Mouse (Mus musculus) kidney, adult 2 months (tissue): Measurements from ENCODE around the gene Psmd9. TPM values are rescaled to one million over a fixed set of nuclear protein-coding genes. Genes with fewer than 3 reads are reported as not detected.

Experiments used
- DNase-seq: peaks from one replicate; pipeline ENCODE4 v3.0.0; 2021
- H3K27ac ChIP-seq: fragments of 200-500 bp; 2 replicates; pipeline ENCODE4 v1.5.1; 2012; ENCODE audit warnings: low read depth, low read length, control low read depth, inconsistent platforms; ENCODE audit not compliant: insufficient read depth
- H3K27me3 ChIP-seq: fragments of 200-500 bp; replicated peaks from 2 replicates; pipeline ENCODE4 v1.6.1; 2012; ENCODE audit warnings: mild to moderate bottlenecking, moderate library complexity, low read length, inconsistent platforms; ENCODE audit not compliant: control insufficient read depth, insufficient read depth
- H3K36me3 ChIP-seq: fragments of 200-500 bp; 2 replicates; pipeline ENCODE4 v1.6.1; 2012; ENCODE audit warnings: mild to moderate bottlenecking, moderate library complexity, low read length, inconsistent platforms; ENCODE audit not compliant: control insufficient read depth, insufficient read depth
- H3K4me1 ChIP-seq: fragments of 200-500 bp; 2 replicates; pipeline ENCODE4 v1.6.1; 2011; ENCODE audit warnings: low read length; ENCODE audit not compliant: control insufficient read depth, insufficient read depth
- H3K4me3 ChIP-seq: fragments of 200-500 bp; 2 replicates; pipeline ENCODE4 v1.5.1; 2011; ENCODE audit warnings: mild to moderate bottlenecking, low read depth, low read length, control low read depth; ENCODE audit not compliant: insufficient read depth
- CTCF ChIP-seq: fragments of 200-500 bp; conservative IDR thresholded peaks from 2 replicates; pipeline ENCODE4 v1.5.1; 2011; ENCODE audit warnings: low read depth, mild to moderate bottlenecking, control low read depth, low read length, moderate library complexity, mixed read lengths; ENCODE audit not compliant: insufficient read depth, insufficient read length
- POLR2A ChIP-seq: fragments of 200-500 bp; IDR thresholded peaks from one replicate; pipeline ENCODE4 v1.6.1; 2011; ENCODE audit warnings: low read depth, low read length, control low read depth
- WGBS: fragments of 180-500 bp; shearing (Covaris S2); methylation state at CpG from one replicate; pipeline ENCODE4 v1.1.7; 2018; 5-methylcytosine and 5-hydroxymethylcytosine counted together
- polyA plus RNA-seq: library from polyadenylated mRNA; depleted of rRNA; stranded (reverse); fragments of >200 nt; gene quantifications from 2 replicates; pipeline ENCODE4 v1.2.3, GENCODE M21; 2012

Gene Psmd9
- polyA plus RNA-seq, 1 experiment, result 35.1 TPM

DNA sequence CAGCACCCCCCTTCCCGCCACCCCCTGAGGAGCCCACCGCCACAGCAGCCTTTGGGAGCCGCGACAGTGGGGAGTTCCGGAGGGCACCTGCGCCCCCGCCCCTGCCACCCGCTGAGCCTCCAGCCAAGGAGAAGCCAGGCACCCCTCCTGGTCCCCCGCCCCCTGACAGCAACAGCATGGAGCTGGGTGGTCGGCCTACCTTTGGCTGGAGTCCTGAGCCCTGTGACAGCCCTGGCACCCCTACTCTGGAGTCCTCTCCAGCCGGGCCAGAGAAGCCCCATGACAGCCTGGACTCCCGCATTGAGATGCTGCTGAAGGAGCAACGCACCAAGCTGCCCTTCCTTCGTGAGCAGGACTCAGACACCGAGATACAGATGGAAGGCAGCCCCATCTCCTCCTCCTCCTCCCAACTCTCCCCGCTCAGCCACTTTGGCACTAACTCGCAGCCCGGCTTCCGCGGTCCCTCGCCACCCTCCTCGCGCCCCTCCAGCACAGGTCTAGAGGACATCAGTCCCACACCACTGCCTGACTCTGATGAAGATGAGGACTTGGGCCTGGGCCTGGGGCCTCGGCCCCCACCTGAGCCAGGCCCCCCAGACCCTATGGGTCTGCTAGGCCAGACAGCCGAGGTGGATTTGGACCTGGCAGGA lies 21.0 kb upstream of the Psmd9 start:
- DNase-seq, result no peak
- Histone ChIP-seq H3K27ac (no peak overlapping the region), H3K36me3 (no peaks in the 10 kb centered on the region; the same call in 1 of the 2 replicates), H3K4me3 (no peak overlapping the region), H3K27me3 (no peaks in the 10 kb centered on the region), H3K4me1 (peaks cover 23% of the 10 kb centered on the region; the same call in 1 of the 2 replicates)
- TF ChIP-seq CTCF (no peak), POLR2A (no peak)
- 85% methylated on average over 25 of the region's 25 CpGs for WGBS

DNA sequence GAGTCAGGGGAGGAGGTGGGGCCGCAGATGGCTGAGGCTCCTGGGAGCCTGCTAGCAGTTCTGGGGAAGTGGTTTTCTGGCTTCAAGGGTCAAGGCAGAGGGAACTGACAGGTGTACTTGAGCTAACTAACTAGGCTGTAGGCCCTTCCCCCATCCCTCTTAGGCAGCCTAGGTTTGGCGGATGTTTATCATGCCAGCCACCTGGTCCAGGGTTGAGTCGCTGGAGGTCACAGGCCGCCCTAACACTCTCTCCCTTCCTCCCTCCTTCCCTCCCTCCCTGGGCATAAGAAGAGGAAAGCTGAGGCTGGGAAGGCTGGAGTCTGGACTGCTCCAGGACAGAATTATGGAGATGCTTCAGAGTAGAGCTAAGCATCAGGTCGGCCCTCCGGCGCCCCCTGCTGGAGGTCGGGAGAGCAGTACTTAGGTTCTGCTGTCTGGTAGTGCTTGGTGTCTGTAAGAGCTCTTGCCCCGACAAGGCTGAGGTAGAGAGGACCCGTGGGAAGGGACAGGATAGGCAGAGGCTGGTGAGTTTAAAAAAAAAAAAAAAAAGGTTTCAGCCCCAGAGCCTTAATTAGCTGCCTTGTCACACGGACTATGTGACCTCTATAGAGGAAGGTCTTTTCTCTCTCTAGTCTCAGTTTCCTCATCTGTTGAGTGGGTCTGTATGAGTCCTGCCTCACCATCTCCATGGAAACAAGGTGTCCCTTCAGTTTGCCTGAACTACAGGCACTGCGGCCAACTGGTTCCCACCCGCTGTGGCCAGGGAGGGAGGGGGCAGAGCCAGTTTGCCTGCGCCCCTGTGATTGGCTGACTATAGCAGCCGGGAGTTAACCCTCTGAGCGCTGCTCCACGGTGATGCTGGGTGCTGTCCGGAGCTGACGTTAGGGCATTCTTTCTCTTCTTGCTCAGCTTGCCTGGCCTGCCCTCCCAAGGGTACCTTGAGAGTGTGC lies 19.5 kb upstream of the Psmd9 start:
- peak; percentile 94 for DNase-seq
- Histone ChIP-seq H3K4me1 (peaks cover 15% of the 10 kb centered on the region; the same call in 1 of the 2 replicates), H3K27ac (no peak overlapping the region), H3K4me3 (peak overlapping the region; percentile 9; the same call in 1 of the 2 replicates), H3K27me3 (no peaks in the 10 kb centered on the region), H3K36me3 (no peaks in the 10 kb centered on the region; the same call in 1 of the 2 replicates)
- WGBS, result 8% methylated on average over 19 of the region's 19 CpGs
- TF ChIP-seq POLR2A (no peak), CTCF (peak; percentile 94)

DNA sequence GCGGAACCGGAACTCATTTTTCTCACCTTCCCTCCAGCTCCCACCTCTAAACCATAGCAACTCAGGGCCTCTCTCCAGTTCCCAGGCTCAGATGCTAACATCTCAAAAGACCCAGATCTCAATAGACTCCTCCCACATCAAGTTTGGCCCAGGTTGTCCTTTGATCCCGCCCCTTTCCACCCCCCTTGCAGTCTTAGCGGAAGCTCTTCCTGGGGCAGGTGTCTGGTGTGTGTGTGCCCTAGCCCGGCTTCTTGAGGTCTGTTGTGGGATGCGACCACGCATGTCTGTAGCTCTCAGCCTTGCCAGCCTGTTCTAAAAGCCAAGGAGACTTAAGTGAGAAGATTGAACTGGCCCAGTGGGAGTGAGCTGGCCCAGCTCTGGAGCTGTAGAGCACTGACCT lies 18.6 kb upstream of the Psmd9 start:
- TF ChIP-seq POLR2A, result no peak
- no peak for TF ChIP-seq CTCF
- H3K27me3 ChIP-seq, result no peaks in the 10 kb centered on the region
- no peak overlapping the region for H3K27ac ChIP-seq
- H3K36me3 ChIP-seq, result no peaks in the 10 kb centered on the region; the same call in 1 of the 2 replicates
- peaks cover 15% of the 10 kb centered on the region; the same call in 1 of the 2 replicates for H3K4me1 ChIP-seq
- WGBS, result 19% methylated on average over 7 of the region's 7 CpGs
- DNase-seq, result no peak
- H3K4me3 ChIP-seq, result no peak overlapping the region

DNA sequence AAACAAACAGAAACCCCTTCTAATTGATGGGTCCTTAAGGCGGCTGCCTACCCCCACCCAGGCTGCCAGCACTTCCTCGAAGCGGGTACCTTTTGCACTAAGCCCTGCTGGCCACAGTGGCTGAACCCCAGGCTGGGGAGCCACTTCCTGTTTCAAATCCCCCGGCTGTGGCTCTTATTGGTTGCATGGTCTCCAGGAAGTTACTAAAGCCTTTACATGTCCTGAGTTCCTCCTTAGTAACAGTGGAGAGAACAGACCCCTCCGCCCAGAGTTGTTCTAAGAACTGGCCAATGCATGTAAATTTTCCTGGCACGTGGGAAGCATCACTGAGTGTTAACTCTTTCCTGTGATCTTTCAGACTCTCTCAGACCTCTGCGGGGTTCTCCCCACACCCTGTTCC lies 18.1 kb upstream of the Psmd9 start:
- H3K36me3 ChIP-seq, result no peaks in the 10 kb centered on the region; the same call in 1 of the 2 replicates
- no peak overlapping the region for H3K4me3 ChIP-seq
- no peak for DNase-seq
- 30% methylated on average over 7 of the region's 7 CpGs for WGBS
- TF ChIP-seq POLR2A, result no peak
- peaks cover 15% of the 10 kb centered on the region; the same call in 1 of the 2 replicates for H3K4me1 ChIP-seq
- no peaks in the 10 kb centered on the region for H3K27me3 ChIP-seq
- H3K27ac ChIP-seq, result no peak overlapping the region

DNA sequence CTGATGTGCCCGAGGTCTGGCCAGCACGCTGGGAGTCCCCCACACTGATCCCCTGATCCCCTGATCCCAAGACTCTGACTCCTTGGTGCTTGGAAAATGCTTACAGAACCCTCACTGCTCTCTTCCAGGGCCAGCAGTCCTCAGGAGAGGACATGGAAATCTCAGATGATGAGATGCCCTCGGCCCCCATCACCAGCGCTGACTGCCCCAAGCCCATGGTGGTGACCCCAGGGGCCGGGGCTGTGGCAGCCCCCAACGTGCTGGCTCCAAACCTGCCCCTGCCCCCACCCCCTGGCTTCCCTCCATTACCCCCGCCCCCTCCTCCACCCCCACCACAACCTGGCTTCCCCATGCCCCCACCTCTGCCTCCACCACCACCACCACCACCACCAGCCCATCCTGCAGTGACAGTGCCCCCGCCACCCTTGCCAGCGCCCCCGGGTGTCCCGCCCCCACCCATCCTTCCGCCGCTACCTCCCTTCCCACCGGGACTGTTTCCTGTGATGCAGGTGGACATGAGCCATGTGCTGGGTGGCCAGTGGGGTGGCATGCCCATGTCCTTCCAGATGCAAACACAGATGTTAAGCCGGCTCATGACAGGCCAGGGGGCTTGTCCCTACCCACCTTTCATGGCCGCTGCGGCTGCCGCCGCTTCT lies 17.4 kb upstream of the Psmd9 start:
- no peaks in the 10 kb centered on the region; the same call in 1 of the 2 replicates for H3K36me3 ChIP-seq
- H3K4me3 ChIP-seq, result no peak overlapping the region
- no peak for DNase-seq
- no peak overlapping the region for H3K27ac ChIP-seq
- no peak for TF ChIP-seq POLR2A
- TF ChIP-seq CTCF, result no peak
- no peaks in the 10 kb centered on the region for H3K27me3 ChIP-seq
- WGBS, result 88% methylated on average over 19 of the region's 19 CpGs
- peaks cover 15% of the 10 kb centered on the region; the same call in 1 of the 2 replicates for H3K4me1 ChIP-seq

DNA sequence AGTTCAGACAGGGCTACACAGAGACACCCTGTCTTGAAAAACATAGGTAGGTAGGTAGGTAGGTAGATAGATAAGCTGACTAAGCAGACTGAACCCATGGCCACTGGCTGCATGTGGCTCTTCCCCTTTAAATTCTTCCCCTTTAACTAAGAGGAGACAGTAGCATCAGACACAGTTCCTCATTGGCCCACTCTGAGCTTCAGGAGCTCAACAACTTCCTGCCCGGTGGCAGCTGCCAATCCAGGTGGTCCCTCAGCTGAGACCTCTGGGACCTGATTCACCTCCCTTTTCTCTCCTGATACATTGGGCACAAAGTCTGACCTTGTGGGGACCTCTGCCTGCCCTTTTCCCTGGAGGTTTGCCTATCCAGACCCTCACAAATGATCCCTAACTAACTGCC lies 16.3 kb upstream of the Psmd9 start:
- Histone ChIP-seq H3K4me3 (no peak overlapping the region), H3K27ac (no peak overlapping the region), H3K4me1 (peaks cover 15% of the 10 kb centered on the region; the same call in 1 of the 2 replicates), H3K36me3 (no peaks in the 10 kb centered on the region; the same call in 1 of the 2 replicates), H3K27me3 (no peaks in the 10 kb centered on the region)
- 79% methylated on average over 1 of the region's 1 CpGs for WGBS
- no peak for TF ChIP-seq CTCF
- TF ChIP-seq POLR2A, result no peak
- no peak for DNase-seq
